Mouse (Mus musculus): Measurements from ENCODE around the gene Herc3. TPM values are rescaled to one million over a fixed set of nuclear protein-coding genes. Genes with fewer than 3 reads are reported as not detected.

Herc3 gene
- total RNA-seq, 4 experiments from 2014 or later = 127 to 260 (median 211) TPM

DNA sequence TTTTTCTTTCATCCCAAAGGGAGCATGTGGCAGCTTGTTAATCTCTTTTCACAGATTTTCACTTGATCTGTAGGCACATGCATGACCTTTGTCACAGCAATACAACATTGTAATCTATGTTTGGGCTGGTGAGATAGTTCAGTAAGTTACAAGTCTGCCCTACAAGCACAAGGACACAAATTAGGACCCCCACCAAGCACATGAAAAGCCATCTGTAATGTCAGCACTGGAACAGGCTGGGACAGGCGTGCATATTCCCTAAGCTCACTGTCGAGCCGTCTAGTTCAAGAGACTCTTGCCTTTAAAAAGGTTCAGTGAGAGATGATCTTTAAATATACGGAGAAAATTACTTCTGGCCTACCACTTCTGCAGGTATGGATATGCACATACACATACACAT, 28.3 kb downstream of the Herc3 start:
- no peak for DNase-seq (ENCODE audit: low spot score in 2 of 2)

DNA sequence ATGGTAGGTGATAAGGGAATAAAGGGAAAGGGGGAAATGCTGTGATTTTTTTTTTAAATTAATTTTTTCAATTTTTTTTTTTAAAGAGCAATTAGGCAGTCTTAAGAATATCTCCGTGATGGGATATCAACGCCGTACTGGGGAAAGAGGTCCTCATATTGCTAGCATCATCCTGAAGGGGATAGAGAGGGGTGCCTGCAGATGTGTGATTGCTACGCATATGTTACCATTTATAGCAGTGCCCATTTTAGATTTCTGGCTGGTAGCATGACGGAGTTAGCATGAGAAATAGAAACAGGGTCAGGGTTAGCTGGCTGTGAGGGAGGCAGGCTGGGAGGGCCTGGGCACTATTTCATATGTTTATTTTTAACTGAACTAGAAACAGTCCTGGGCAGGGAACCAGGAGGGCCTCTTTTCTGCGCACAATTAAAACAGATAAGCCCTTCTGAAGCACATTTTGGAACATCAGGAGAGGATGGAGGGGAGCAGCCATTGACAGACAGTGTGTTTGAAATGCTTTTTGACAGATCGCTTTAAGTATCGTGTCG, 31.3 kb downstream of the Herc3 start:
- DNase-seq (ENCODE audit: low spot score in 2 of 2) = no peak

DNA sequence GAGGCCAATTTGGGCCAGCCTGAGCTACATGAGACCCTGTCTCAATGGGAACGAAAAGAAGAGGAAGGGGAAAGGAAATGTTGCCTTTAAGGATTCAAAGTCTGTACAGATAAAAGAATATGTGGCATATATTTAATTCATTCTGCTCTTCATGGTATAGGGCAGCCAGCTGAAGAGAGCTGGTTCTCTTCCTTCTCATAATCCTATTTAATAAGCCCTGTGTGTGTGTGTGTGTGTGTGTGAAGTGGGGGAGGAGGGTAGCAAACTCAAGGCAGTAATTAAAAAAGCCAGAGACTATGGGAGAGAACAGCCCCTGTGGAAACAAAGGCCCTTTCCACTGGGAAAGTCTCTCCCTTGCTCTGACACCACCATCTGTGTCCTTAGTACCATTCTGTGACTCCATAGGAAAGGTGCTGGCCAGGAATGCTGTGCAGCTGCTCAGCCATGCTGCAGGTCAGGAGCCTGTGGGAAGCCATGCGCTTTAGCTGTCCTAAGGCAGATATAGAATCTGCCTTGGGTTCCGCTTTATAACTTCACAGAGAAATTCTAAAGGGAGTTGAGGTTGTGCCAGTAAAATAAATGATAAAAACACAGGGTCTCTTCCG, 32.5 kb downstream of the Herc3 start:
- DNase-seq (ENCODE audit: low spot score in 2 of 2) = no peak

DNA sequence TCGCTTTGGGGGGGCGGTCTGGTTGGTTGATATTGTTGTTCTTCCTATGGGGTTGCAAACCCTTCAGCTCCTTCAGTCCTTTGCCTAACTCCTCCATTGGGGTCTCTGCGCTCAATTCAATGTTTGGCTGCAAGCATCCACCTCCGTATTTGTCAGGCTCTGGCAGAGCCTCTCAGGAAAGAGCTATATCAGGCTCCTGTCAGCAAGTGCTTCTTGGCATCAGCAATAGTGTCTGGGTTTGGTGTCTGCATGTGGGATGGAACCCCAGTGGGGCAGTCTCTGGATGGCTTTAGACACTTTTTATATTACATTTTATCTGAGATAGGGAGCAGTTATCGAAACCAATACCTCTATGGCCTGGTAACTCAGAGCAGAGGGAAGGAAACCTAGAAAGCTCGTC, 36.6 kb downstream of the Herc3 start:
- DNase-seq (ENCODE audit: low spot score in 2 of 2) = peak in 1 of 2 experiments; percentile 48

DNA sequence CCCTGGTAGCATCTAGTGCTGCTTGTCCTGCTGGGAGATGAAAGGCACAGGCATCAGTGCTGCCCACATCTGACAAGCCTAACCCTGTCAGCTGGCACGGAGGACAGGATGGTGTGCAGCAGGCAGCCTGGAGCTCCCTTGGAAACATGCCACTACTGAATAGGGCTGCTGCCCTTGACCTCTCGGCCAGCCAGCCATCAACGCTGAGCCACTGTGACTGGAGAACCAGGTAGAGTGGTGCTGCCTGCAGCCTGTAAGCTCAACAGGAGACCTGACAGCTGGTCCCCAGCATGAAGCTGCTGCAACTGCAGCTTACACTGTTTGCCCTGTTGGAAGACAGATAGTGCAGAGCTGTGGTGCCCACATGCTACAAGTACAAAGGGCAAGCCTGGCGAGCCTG, 48.3 kb downstream of the Herc3 start:
- DNase-seq (ENCODE audit: low spot score in 2 of 2) = no peak

DNA sequence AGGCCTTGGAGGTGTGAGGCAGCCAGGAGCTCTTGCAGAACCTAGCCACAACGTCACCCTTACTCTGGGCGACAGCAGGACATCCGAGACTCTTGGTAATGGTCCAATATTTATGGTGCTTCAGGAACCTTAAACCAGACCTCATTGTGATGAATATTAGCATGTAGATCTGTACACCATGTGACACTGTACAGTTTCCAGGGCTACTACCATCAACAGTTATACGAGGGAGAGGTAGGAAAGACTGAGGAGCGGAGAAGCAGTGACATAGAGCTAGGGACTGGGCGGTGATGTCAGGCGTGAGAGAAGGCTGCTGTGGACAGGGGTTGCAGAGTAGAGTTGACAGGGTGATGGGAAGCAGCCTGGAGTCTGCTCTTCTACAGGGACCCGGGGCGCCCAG, 48.7 kb downstream of the Herc3 start:
- DNase-seq (ENCODE audit: low spot score in 2 of 2) = no peak

DNA sequence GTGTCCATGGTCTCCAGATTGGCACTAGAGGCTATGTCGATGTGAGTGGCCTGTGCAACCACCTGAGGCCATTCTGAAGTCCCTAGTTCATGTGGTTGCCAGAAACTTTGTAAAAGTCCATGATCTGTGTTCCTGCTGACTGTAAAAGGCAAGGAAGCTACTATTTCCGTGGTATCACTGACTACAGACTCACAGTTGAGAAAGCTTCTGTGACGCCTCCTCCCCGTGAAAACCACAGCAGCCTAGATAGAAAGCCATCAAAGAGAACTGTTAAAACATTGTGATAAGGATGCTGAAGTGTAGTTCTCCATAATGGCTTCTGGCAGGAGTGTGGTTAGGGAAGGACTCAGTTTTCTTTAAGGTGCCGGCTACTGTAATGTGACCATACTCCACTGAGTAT, 49.6 kb downstream of the Herc3 start:
- DNase-seq (ENCODE audit: low spot score in 2 of 2) = no peak

DNA sequence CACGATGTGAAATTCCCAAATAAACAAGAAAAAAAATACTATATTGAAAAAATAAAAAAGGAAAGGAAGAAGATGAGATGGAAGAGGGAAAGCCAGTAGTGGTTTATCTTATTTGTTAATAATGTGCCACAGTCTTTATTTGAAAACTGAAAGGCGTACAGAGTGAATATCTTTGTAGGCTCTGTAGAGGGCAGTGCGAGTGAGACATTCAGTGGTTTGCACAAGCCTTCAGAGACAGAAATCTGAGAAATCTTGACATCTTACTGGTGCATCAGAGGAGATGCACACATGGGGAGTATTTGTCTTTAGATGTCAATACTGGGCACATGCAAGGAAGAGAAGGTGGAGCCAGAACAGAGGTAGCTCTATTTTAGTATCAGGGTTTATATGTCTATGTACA, 50.1 kb downstream of the Herc3 start:
- DNase-seq (ENCODE audit: low spot score in 2 of 2) = no peak

DNA sequence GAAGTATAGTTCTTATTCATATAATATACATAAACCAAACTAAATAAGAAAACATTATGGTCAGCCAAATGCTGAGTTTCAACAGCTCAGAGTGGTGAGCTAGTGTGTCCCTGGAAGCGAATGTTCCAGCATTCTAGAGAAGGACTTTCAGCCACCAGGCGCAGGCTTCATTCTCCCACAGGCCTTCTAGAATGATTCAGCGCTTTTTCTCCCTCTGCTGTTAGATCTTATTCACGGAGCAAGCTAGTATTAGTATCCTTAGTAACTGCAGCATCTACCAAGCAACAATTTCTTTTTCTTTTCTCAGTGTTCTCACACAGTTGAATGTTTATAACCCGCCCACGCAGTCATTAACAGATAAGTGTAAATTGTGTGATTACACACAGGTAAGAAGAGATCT, 51.0 kb downstream of the Herc3 start:
- no peak for DNase-seq (ENCODE audit: low spot score in 2 of 2)

DNA sequence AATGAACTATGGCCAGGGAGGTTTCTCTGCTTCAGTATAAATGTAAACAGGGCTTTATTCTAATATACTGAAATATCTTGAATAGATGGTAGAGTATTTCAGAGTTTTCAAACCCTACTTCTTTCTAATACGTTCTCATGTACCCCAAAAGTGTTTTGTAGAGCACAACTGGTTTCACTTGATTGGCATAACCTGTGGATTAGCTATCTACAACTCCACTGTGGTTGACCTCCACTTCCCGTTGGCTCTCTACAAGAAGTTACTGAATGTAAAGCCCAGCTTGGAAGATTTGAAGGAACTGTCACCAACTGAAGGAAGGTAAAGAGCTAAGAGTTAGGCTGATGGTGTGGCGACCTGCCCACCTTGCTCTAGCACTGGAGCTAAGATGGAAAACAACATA, 58.7 kb downstream of the Herc3 start:
- no peak for DNase-seq (ENCODE audit: low spot score in 2 of 2)

DNA sequence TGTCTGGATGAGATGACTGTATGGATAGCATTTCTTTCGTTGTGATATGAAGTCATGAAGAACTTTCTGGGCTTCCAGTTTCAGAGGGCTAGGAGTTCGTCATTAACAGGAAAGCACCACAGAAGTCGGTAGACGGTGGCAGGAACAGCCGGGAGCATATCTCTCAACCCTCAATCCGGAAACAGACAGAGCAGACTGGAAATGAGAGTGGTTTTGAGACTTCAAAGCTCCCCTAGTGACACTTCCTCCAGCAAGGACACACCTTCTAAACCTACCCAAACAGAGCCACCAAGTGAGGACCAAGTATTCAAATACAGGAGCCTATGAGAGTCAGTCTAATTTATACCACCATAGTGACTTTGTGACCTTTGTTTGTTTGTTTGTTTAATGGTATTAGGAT, 62.0 kb downstream of the Herc3 start:
- no peak for DNase-seq (ENCODE audit: low spot score in 2 of 2)

DNA sequence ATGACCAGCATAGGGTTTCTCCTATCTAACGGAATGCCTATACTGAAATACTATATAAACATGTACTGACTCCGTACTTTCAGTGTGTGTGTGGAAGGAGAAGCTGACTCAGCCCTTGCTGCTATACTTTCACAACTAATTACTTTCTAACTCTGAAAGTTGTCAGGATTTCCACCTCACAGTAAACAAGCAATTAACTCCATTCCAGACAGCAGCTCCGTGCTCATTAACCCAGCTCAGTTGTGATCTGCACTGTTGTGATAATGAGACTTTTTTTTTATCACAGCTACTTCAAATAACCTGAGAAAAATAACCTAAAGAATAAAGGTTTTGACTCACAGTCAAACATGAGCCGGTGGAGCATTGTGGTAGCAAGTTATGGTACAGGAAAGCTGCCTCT, 63.7 kb downstream of the Herc3 start:
- DNase-seq (ENCODE audit: low spot score in 2 of 2) = no peak

DNA sequence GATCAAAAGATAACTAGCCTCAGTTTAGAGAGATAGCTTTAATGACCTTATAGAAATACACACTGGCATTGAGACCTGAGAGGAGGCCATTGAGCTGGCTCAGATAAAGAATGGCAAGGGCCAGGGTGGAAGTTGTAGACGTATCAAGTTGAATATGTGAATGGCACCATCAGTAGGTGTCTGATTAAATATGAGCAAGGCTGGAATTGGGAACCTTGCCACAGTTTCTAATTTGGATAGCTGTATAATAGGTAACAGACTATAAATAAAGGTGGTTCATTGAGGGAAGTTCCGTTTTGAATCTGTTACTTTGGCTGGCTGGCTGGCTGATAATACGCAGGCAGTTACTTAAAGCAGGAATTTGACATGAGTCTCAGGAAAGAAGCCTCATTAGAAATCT, 65.4 kb downstream of the Herc3 start:
- no peak for DNase-seq (ENCODE audit: low spot score in 2 of 2)

DNA sequence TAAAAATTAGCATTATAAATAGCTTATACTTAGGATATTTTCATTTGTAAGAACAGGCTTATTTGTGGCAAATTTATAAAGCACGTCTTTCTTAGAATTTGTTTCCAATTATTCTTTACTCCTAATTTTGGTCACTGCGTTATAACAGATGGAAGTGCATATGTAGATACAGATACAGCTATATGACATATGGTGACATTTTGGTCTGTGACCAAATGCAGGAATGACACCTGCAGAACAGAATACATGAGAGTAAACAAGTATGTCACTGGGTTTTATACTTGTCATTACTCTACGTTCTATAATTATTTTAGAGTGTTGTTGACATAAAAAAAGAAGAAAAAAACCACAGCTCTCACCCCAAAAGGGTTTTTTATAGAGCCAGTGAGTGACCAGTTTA, 67.8 kb downstream of the Herc3 start:
- DNase-seq (ENCODE audit: low spot score in 2 of 2) = no peak

DNA sequence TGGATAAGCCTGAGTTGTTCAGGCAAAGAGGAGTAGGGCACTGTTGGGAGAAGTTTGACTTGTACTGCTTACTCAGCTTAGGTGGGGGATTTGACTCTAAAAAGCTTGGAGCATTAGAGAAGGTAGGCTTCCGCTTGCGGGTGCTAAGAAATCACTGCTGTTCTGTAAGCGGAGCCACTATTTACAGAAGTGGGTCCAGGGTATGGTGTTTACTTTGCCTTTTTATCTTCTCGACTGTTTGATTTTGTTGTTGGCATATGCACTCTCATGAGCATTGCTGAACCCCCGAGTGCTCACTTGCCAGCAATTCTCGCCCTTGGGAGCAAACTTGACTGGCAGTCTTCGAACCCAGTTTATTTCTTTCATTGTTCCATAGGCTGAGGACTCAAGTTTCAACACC, 69.3 kb downstream of the Herc3 start:
- DNase-seq (ENCODE audit: low spot score in 2 of 2) = no peak

DNA sequence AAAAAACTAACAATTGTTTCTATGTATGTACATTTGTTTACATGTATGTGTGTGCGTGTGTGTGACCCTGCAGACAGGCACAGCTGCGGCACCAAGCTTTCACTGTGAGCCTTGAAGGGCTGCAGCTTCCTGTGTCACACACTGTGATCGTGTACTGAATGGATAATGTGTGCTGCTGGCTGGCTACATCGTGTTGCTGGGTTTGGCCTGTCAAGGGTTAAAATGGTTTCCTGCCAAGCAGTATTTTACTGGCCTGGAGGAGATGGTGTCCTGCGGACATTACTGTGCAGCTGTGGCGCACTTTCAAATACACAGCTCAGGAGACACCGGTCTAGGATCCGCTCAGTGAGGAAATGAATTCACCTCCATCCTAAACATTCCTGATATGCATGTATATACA, 71.9 kb downstream of the Herc3 start:
- peak in 1 of 2 experiments; percentile 53 for DNase-seq (ENCODE audit: low spot score in 2 of 2)

DNA sequence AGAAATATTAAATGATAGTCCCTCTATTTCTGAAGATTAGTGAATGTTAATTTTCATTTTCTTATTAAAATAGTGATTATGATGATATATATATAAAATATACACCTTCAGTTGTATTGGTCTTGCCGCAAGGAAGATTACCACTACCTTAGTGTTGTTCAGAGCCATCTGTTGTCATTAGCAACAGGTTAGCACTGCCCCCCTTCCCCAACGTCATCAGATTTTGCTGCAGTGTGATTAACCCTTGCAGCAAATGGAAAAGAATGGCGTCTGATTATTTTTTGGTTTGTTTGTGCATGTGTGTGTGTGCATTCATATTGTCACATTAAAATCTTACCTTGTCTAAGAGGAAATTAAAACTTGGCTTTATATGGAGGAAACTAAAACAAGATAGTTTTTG, 73.3 kb downstream of the Herc3 start:
- no peak for DNase-seq (ENCODE audit: low spot score in 2 of 2)

DNA sequence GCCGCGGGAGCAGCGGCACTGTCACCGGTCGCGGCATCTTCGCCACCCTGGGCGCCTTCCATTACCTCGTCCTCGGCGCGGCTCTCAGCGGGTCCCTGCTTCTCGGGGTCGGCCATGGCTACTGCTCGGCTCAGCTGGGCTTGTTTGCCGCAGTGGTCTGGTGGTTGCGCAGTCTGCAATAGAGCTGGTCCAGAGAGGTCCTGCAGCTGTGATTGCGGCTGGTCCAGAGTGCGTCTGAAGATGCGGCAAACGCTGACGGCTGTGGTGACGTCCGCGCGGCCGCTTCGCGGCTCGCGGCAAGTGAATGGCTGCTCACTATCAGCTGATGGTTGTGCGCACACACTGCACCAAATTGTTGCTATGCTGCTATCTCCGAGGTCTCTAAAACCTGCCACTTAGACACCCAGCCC, 75.6 kb downstream of the Herc3 start, which contains the start of gene Nap1l5:
Gene Nap1l5 (minus strand): TSS at position 225 of the 410 bp plus-strand sequence.
- DNase-seq (ENCODE audit: low spot score in 2 of 2) = peak; percentile 65 to 88

DNA sequence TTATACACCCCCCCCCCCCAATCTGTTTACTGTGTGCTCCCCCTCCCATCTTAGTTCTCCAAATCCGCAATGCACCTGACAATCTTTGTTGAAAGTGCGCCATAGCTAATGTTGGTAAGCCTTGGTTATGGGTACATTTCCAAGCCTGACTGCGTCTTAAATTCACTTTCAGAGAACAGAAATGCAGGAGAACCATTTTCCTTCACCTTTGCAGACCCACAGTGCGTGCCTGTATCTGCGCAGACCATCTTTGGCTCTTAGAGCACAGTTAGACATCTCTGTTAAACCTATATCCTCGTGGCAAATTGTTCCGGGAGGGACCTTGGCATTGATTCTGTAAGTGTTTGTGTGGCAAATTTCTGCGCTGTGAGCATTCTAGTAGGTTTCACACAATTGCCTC, 76.1 kb downstream of the Herc3 start:
- DNase-seq (ENCODE audit: low spot score in 2 of 2) = no peak

DNA sequence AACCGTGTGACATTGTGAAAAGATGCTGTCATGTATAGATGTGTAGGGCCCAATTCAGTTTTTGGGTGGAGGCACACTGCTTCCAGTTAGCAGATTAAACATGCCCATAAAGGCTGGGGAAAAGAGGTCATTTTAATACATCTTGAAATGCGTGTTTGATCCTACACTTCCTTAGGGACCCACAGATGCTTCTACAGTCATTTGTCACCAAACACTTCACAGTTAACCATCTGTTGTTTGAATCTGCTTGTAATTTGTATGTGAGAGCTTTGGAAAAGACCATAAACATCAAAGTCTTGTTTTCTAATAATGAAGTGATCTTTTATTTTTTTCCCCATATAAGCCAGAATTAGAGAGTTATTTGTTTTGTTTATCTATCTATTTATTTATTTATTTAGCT, 76.5 kb downstream of the Herc3 start:
- no peak for DNase-seq (ENCODE audit: low spot score in 2 of 2)

DNA sequence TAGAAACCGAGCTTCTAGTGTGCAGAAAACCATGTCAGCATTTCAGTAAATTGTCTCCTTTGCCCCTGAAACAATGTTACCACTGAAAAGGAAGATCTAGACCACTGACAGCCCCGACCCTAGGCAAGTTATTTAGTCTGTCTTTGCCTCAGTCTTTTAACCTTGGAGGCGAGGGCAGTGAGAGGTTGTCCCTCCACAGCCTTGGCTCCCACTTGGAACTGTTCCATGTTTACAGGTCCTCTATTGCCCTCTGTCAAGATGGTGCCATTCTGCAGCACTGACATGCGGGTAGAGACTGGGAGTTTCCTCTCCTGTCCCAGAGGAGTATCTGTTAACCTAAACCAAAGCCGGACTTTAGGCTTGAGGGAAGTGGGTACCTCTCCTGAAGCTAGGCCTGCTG, 81.6 kb downstream of the Herc3 start:
- no peak for DNase-seq (ENCODE audit: low spot score in 2 of 2)

DNA sequence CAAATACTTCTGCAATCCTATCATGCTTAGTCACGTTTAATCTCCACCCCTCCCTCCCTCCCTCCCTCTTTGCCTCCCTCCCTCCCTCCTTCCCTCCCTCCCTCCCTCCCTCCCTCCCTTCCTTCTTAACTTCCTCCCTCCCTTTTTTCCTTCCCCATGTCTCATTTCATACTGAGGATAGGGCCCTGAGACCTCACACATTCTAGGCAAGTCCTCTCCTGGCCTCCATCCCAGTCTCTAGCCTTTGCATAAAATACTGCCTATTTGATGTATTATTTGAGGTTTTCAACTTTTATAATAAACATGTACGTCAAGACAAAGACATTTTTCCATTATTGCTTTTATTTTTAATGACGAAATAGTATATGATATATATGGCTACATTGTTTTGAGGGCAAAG, 82.3 kb downstream of the Herc3 start:
- no peak for DNase-seq (ENCODE audit: low spot score in 2 of 2)

DNA sequence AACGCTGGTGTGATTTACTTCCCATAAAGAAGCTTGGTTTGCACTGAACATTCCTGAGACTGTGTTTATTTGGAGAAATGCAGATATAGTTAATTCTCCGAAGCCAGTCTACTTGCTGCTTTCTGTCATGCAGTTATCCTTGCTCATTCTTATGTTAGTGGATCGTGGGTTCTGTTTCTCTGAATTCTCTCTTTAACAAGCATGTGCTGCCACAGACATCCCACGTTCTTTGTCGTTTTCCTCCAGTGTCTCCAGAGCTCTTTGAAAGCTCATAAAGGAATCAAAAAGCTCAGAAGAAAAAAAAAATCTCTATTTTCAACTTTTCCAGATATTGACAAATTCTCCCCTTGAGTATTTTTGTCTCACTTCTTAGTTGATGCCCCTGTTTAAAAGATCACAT, 82.7 kb downstream of the Herc3 start:
- no peak for DNase-seq (ENCODE audit: low spot score in 2 of 2)

DNA sequence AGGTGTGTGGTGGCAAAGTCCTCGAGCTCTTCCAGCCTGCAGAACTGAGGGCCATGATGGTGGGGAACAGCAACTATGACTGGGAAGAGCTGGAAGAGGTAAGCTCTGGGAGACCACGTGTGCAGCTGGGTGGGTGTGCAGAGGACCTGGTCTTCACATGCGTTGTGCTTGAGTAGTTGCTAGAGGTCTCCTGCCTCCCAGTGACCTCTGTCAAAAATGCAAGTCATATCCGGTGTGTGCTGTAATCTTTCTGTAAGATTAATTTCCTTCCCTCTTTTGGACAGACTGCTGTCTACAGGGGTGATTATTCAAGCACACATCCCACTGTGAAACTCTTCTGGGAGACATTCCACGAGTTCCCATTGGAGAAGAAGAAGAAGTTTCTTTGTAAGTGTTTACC, 85.2 kb downstream of the Herc3 start:
- no peak for DNase-seq (ENCODE audit: low spot score in 2 of 2)

All from left cerebral cortex, adult 8-10 months (tissue).